Mouse (Mus musculus): ENCODE data around the gene Cops6. TPM values are rescaled to one million over a fixed set of nuclear protein-coding genes. Genes with fewer than 3 reads are reported as not detected.
A peak's percentile ranks its signal among the peaks of the same experiment; 100 is the strongest.

Gene Cops6
- total and polyA plus RNA-seq, 3 experiments: 80.6 to 205 (median 88.4) TPM

DNA sequence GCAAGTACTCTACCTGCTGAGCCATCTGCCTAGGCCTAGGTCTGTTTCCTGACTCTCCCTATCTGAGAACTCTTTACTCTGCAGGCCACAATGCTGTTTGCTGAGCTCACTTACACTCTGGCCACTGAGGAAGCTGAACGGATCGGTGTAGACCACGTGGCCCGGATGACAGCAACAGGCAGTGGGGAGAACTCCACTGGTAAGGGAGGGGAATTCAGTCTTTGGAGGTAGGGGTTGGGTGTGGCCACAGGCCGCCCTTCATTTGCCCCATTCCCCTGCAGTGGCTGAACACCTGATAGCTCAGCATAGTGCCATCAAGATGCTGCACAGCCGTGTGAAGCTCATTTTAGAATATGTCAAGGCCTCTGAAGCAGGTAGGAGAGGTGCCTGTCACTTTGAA is 2.2 kb downstream of the Cops6 start:
- peaks cover 10% of the 10 kb centered on the region for H3K79me2 ChIP-seq (replicated peaks; ENCODE audit: control insufficient read depth, extremely low read depth, insufficient read depth, poor library complexity, severe bottlenecking)
- H3K27me3 ChIP-seq (replicated peaks): no peaks in the 10 kb centered on the region
- H3K4me3 ChIP-seq (replicated peaks in 1 of 3; ENCODE audit: low read depth in 2 of 3, low read length in 2 of 3, poor library complexity in 1 of 3): no peak overlapping the region
- H3K9ac ChIP-seq (ENCODE audit: insufficient read depth, low read depth): no peak overlapping the region
- DNase-seq (ENCODE audit: extremely low read depth): no peak
- no peak overlapping the region for H3K4me2 ChIP-seq (ENCODE audit: insufficient read depth, low read depth, poor library complexity, severe bottlenecking)
- dilution Hi-C loops (cut with MboI; ENCODE audit: extremely low pct_ligation_motif_present, extremely low pct_unique_long_range_greater_than_20kb, low sequenced_read_pairs): no loop called here
- H3K36me3 ChIP-seq (replicated peaks in 1 of 2; ENCODE audit: control insufficient read depth in 1 of 2, insufficient read depth in 1 of 2, low read length in 1 of 2): peaks cover 56 to 60% of the 10 kb centered on the region in 2 experiments
- no peak overlapping the region for H3K27ac ChIP-seq (ENCODE audit: insufficient read depth, low read depth)
- in situ Hi-C loops (cut with MboI; ENCODE audit: low pct_ligation_motif_present, low pct_unique_long_range_greater_than_20kb, low sequenced_read_pairs): loop anchor here (5.0 kb wide), 1 partner anchor 56 kb away; no protein-coding TSS in a partner anchor
- no peaks in the 10 kb centered on the region for H3K9me3 ChIP-seq (replicated peaks; ENCODE audit: low read length)
- TF ChIP-seq MEF2A (IDR thresholded peaks at IDR 0.05; ENCODE audit: borderline replicate concordance, low read depth, low read length): no peak
- TF ChIP-seq BHLHE40 (IDR thresholded peaks at IDR 0.05; ENCODE audit: low read depth, low read length): no peak
- no peak for TF ChIP-seq RAD21 (IDR thresholded peaks at IDR 0.05; ENCODE audit: low read depth, low read length)
- TF ChIP-seq TBP (conservative IDR thresholded peaks at IDR 0.05; ENCODE audit: low read depth, low read length): no peak
- no peak for TF ChIP-seq POLR2A (IDR thresholded peaks at IDR 0.05; ENCODE audit: low read depth, low read length)
- no peak for TF ChIP-seq MXI1 (IDR thresholded peaks at IDR 0.05; ENCODE audit: low read depth, low read length)
- TF ChIP-seq CHD2 (IDR thresholded peaks at IDR 0.05; ENCODE audit: low read length): no peak
- TF ChIP-seq MYC (IDR thresholded peaks at IDR 0.05; ENCODE audit: low read depth, low read length): no peak
- H3K4me1 ChIP-seq (ENCODE audit: control insufficient read depth in 1 of 2, insufficient read depth in 2 of 2): peaks cover 0 to 22% of the 10 kb centered on the region in 2 experiments; a peak in 2 of 4 replicates

- TF ChIP-seq ELF1 (IDR thresholded peaks at IDR 0.05; ENCODE audit: low read depth, low read length): no peak
- no peak for TF ChIP-seq MXI1 (IDR thresholded peaks at IDR 0.05; ENCODE audit: low read depth, low read length)
- no peak for TF ChIP-seq USF2 (conservative IDR thresholded peaks at IDR 0.05; ENCODE audit: low read depth, low read length)
- TF ChIP-seq TBP (conservative IDR thresholded peaks at IDR 0.05; ENCODE audit: low read depth, low read length): no peak
- TF ChIP-seq PAX5 (IDR thresholded peaks at IDR 0.05; ENCODE audit: low read length): no peak
- TF ChIP-seq ZMIZ1 (IDR thresholded peaks at IDR 0.05; ENCODE audit: low read depth, low read length): peak; percentile 20
- no peak for TF ChIP-seq ETS1 (conservative IDR thresholded peaks at IDR 0.05; ENCODE audit: low read depth, low read length)
- no peak for TF ChIP-seq CTCF (conservative IDR thresholded peaks at IDR 0.05 in 1 of 2, IDR thresholded peaks at IDR 0.05 in 1 of 2; ENCODE audit: low read depth in 2 of 2, low read length in 2 of 2)
- TF ChIP-seq BHLHE40 (IDR thresholded peaks at IDR 0.05; ENCODE audit: low read depth, low read length): no peak
- peak; percentile 56; the same call in 1 of the 2 replicates for TF ChIP-seq POLR2AphosphoS2 (IDR thresholded peaks at IDR 0.05; ENCODE audit: low read depth, low read length)
- no peak for TF ChIP-seq JUND (conservative IDR thresholded peaks at IDR 0.05; ENCODE audit: low read depth, low read length)
- peaks cover 0 to 22% of the 10 kb centered on the region in 2 experiments; a peak in 2 of 4 replicates for H3K4me1 ChIP-seq (ENCODE audit: control insufficient read depth in 1 of 2, insufficient read depth in 2 of 2)
- no peaks in the 10 kb centered on the region for H3K9me3 ChIP-seq (replicated peaks; ENCODE audit: low read length)
- dilution Hi-C loops (cut with MboI; ENCODE audit: extremely low pct_ligation_motif_present, extremely low pct_unique_long_range_greater_than_20kb, low sequenced_read_pairs) (no loop called here), in situ Hi-C loops (cut with MboI; ENCODE audit: low pct_ligation_motif_present, low pct_unique_long_range_greater_than_20kb, low sequenced_read_pairs) (loop anchor here (5.0 kb wide), 1 partner anchor 56 kb away; no protein-coding TSS in a partner anchor)
- no peak overlapping the region for H3K9ac ChIP-seq (ENCODE audit: insufficient read depth, low read depth)
- DNase-seq (ENCODE audit: extremely low read depth): no peak
- no peak overlapping the region for H3K4me3 ChIP-seq (replicated peaks in 1 of 3; ENCODE audit: low read depth in 2 of 3, low read length in 2 of 3, poor library complexity in 1 of 3)
- H3K4me2 ChIP-seq (ENCODE audit: insufficient read depth, low read depth, poor library complexity, severe bottlenecking): no peak overlapping the region
- peaks cover 13% of the 10 kb centered on the region for H3K79me2 ChIP-seq (replicated peaks; ENCODE audit: control insufficient read depth, extremely low read depth, insufficient read depth, poor library complexity, severe bottlenecking)
- H3K36me3 ChIP-seq (replicated peaks in 1 of 2; ENCODE audit: control insufficient read depth in 1 of 2, insufficient read depth in 1 of 2, low read length in 1 of 2): peaks cover 60 to 66% of the 10 kb centered on the region in 2 experiments
- no peaks in the 10 kb centered on the region for H3K27me3 ChIP-seq (replicated peaks)
- H3K27ac ChIP-seq (ENCODE audit: insufficient read depth, low read depth): no peak overlapping the region
These were observed 2.7 kb downstream of the Cops6 start for GRCm38 (mm10) chr5:138163610-138164009.
